Mouse (Mus musculus): ENCODE measurements around the gene 2610528A11Rik. TPM values are rescaled to one million over a fixed set of nuclear protein-coding genes. Genes with fewer than 3 reads are reported as not detected.
"Not testable (repeated sequence)": the region's sequence is repeated elsewhere in the genome, so short reads cannot be mapped to it uniquely, and the experiment has no call there.

Gene 2610528A11Rik
- not detected in 2 replicates for polyA plus RNA-seq (2015; fragmentation: Nextera tagmentation; extraction: Ambion mirVana)

DNA sequence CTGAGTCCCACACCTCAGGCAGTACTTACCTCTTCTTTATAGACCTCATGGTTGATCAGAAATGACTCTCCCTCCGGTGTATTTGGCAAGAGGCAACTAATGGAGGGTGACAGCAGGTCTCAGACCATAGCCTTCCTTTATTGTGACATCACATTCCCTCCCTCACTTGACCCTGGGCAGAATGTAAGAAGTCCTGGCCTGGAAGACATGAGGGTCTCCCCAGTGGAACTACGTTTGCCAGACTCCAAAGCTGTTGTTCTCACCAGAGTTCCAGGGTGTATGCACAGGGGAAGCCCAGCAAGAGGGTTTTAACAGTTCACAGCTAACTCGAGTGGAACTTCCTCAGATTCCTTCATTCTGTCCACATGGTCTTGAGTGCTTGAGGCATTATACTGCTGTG is at the start of gene 2610528A11Rik:
Gene 2610528A11Rik, minus strand, starts transcription at position 101 of the 400 bp plus-strand sequence.
- Histone ChIP-seq H3K27ac (ENCODE audit: low read length) (no peak within 1 kb of the TSS), H3K4me3 (ENCODE audit: low read depth, low read length) (no peak within 1 kb of the TSS), H3K27me3 (ENCODE audit: control insufficient read depth, insufficient read depth, low read depth, low read length) (no peaks in the 10 kb centered on the region), H3K9ac (ENCODE audit: low read depth, low read length) (no peak within 1 kb of the TSS), H3K4me2 (ENCODE audit: low read length) (no peak within 1 kb of the TSS), H3K4me1 (ENCODE audit: control insufficient read depth, insufficient read depth, low read length) (no peaks in the 10 kb centered on the region), H3K9me3 (replicated peaks; ENCODE audit: control insufficient read depth, low read length, poor library complexity, severe bottlenecking) (no peaks in the 10 kb centered on the region), H3K36me3 (ENCODE audit: control insufficient read depth, insufficient read depth, low read length) (peaks cover 3% of the 10 kb centered on the region; the same call in 1 of the 2 replicates)
- WGBS, result 72% methylated on average over 3 of the region's 3 CpGs
- no peak for ATAC-seq

DNA sequence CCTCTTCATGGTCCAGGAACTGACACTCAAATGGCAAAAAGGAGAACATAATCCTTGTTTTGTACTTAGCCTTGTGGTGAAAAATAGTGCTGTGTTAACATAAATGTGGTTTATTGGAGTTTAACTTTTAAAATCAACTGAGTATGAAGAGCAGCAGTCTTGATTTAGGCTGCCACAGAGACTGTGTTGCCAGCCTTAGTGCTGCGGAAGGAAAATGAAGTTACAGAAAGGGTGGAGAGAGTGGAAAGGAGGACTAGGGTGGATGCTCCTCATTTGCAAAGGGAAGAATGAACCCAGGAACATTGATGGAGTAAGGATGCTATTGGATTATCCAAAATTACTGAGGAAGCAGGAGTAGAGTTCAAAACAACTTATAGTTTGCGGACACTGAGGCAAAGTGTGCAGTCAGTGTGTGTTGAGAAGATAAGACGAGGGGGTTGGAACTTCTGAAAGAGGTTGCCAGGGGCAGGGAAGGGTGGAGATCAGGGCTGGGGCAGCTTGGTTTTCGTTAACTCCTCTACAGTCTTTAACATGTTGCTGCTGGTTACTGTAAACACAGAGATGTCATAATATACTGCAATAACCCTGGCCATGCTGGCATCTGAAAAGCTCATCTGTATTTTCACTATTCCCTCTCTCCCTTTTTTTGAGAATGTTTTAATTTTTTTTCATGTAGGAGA is 49.6 kb upstream of the 2610528A11Rik start:
- 87% methylated on average over 4 of the region's 4 CpGs for WGBS
- no peak for ATAC-seq

DNA sequence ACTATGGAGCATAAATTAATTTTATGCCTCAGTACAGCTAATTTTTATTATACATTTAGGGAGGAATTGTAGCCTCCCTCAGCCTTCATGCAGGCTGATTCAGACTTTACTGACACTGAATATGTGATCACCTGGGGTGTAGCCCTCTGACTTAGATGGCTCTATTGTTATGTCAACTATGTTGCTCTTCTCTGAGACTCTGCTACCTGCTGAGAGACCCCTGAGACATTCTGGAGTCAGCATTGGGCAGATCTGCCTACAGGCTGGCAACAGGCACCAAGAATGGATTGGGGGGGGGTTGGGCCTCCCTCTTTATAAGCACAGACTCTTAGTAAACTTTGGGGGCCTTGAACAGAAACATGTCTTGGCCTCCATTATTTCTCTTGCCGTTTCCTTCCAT is 40.6 kb upstream of the 2610528A11Rik start:
- WGBS, result 89% methylated on average over 1 of the region's 1 CpGs
- Histone ChIP-seq H3K9me3 (replicated peaks; ENCODE audit: control insufficient read depth, low read length, poor library complexity, severe bottlenecking) (peaks cover 6% of the 10 kb centered on the region; the same call in 1 of the 2 replicates), H3K36me3 (ENCODE audit: control insufficient read depth, insufficient read depth, low read length) (no peaks in the 10 kb centered on the region), H3K9ac (ENCODE audit: low read depth, low read length) (no peak overlapping the region), H3K27ac (ENCODE audit: low read length) (no peak overlapping the region), H3K4me2 (ENCODE audit: low read length) (no peak overlapping the region), H3K4me3 (ENCODE audit: low read depth, low read length) (no peak overlapping the region), H3K4me1 (ENCODE audit: control insufficient read depth, insufficient read depth, low read length) (no peaks in the 10 kb centered on the region), H3K27me3 (ENCODE audit: control insufficient read depth, insufficient read depth, low read depth, low read length) (no peaks in the 10 kb centered on the region)
- ATAC-seq, result no peak

More for the DNA sequence above, 49.6 kb upstream of the 2610528A11Rik start:
- Histone ChIP-seq H3K27ac (ENCODE audit: low read length) (no peak overlapping the region), H3K4me1 (ENCODE audit: control insufficient read depth, insufficient read depth, low read length) (no peaks in the 10 kb centered on the region), H3K9ac (ENCODE audit: low read depth, low read length) (no peak overlapping the region), H3K4me3 (ENCODE audit: low read depth, low read length) (no peak overlapping the region), H3K9me3 (replicated peaks; ENCODE audit: control insufficient read depth, low read length, poor library complexity, severe bottlenecking) (no peaks in the 10 kb centered on the region), H3K36me3 (ENCODE audit: control insufficient read depth, insufficient read depth, low read length) (no peaks in the 10 kb centered on the region), H3K27me3 (ENCODE audit: control insufficient read depth, insufficient read depth, low read depth, low read length) (no peaks in the 10 kb centered on the region), H3K4me2 (ENCODE audit: low read length) (no peak overlapping the region)

DNA sequence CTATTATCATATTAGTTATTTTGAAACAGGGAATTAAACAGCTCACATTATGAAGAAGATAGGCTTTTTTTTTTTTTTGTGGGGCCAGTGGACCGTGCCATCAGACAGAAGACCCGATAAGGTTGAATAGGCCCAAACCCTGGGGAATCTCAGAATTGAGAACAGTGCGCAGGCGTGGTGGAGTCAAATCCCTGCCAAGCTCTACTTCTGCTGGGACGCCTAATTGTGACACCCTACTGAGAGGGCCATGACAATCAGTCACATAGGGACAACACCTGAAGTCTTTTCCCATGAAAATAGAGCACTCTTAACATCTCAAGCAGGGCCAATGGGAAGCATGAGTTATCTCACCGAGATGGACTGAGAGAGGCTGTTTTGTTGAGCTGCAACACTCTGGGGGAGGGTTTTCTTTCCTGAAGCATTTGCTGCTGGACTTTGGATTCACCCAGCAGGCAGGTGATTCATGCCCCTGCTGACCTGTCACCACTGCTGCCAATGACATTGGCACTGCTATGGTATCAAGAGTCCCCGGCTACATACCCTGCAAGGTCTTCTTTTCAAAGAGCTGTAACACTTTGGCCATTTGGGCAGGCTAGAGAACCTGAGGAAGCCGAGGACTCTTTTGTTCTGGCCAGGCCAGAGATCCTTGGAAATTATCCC is 25.4 kb upstream of the 2610528A11Rik start:
- Histone ChIP-seq H3K4me2 (ENCODE audit: low read length) (no peak overlapping the region), H3K9ac (ENCODE audit: low read depth, low read length) (no peak overlapping the region), H3K9me3 (replicated peaks; ENCODE audit: control insufficient read depth, low read length, poor library complexity, severe bottlenecking) (no peaks in the 10 kb centered on the region), H3K36me3 (ENCODE audit: control insufficient read depth, insufficient read depth, low read length) (no peaks in the 10 kb centered on the region), H3K4me1 (ENCODE audit: control insufficient read depth, insufficient read depth, low read length) (peaks cover 3% of the 10 kb centered on the region), H3K27me3 (ENCODE audit: control insufficient read depth, insufficient read depth, low read depth, low read length) (no peaks in the 10 kb centered on the region), H3K27ac (ENCODE audit: low read length) (no peak overlapping the region), H3K4me3 (ENCODE audit: low read depth, low read length) (no peak overlapping the region)
- no peak for ATAC-seq
- 54% methylated on average over 8 of the region's 8 CpGs for WGBS

DNA sequence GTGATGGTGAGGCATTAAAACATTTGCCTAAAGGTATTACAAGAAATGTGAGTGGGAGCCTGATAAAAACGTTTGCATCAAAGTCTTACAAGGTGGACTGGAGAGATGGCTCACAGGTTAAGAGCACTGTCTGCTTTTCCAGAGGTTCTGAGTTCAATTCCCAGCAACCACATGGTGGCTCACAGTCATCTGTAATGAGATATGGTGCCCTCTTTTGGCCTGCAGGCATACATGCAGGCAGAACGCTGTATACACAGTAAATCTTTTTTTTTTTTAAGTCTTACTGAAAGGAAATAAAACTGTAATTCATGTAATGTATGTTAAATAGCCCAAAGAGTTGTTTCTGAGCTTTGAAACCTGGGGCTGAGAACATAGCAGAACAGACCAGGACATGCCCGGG is 23.8 kb upstream of the 2610528A11Rik start:
- not testable (repeated sequence) for H3K4me2 ChIP-seq (ENCODE audit: low read length); H3K36me3 ChIP-seq (ENCODE audit: control insufficient read depth, insufficient read depth, low read length); H3K9me3 ChIP-seq (replicated peaks; ENCODE audit: control insufficient read depth, low read length, poor library complexity, severe bottlenecking); H3K9ac ChIP-seq (ENCODE audit: low read depth, low read length); ATAC-seq; H3K27ac ChIP-seq (ENCODE audit: low read length); H3K27me3 ChIP-seq (ENCODE audit: control insufficient read depth, insufficient read depth, low read depth, low read length); H3K4me3 ChIP-seq (ENCODE audit: low read depth, low read length); H3K4me1 ChIP-seq (ENCODE audit: control insufficient read depth, insufficient read depth, low read length)
- 81% methylated on average over 2 of the region's 3 CpGs for WGBS

DNA sequence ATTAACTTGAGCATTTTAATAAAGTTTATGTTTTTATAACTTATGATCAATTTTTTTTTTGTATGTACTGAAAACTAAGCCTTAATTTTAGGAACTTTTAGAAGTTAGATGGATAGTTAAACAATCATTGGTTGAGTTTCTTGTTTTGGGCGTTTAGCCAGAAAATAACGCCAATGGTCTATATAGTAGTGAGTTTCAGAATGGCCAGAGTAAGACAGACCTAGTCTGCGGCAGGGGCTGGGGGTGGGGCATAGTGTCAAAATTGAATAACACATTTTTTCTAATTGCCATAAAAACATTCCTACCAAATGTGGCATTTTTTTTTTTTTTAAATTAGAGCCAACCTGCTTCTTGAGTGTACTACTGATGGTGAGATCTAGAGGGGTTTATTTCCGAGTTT is 22.3 kb upstream of the 2610528A11Rik start:
- Histone ChIP-seq H3K9ac (ENCODE audit: low read depth, low read length) (no peak overlapping the region), H3K27ac (ENCODE audit: low read length) (no peak overlapping the region), H3K4me1 (ENCODE audit: control insufficient read depth, insufficient read depth, low read length) (peaks cover 9% of the 10 kb centered on the region), H3K4me3 (ENCODE audit: low read depth, low read length) (no peak overlapping the region), H3K27me3 (ENCODE audit: control insufficient read depth, insufficient read depth, low read depth, low read length) (no peaks in the 10 kb centered on the region), H3K36me3 (ENCODE audit: control insufficient read depth, insufficient read depth, low read length) (no peaks in the 10 kb centered on the region; the same call in 1 of the 2 replicates), H3K4me2 (ENCODE audit: low read length) (no peak overlapping the region), H3K9me3 (replicated peaks; ENCODE audit: control insufficient read depth, low read length, poor library complexity, severe bottlenecking) (no peaks in the 10 kb centered on the region)
- 83% methylated on average over 4 of the region's 4 CpGs for WGBS
- ATAC-seq, result no peak

DNA sequence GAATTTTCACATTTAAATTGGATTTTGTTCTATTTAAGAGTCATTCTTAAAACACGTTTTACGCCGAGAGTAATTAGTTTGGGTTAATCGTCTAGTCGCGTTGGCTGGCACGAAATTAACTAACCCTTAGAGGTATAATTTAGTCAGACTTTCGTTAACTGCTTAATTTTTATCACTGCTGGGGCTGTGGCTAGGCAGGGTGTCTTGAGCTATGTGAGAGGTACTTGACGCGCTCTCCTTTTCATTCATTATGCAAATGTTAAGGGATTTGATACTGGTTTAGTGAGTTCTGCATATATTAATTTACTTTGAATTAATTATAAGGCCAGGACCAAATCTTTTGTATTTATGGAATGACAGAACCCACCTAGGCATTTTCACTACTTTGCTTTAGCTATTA is 21.8 kb upstream of the 2610528A11Rik start:
- Histone ChIP-seq H3K9ac (ENCODE audit: low read depth, low read length) (peak overlapping the region; percentile 67), H3K9me3 (replicated peaks; ENCODE audit: control insufficient read depth, low read length, poor library complexity, severe bottlenecking) (no peaks in the 10 kb centered on the region), H3K27me3 (ENCODE audit: control insufficient read depth, insufficient read depth, low read depth, low read length) (no peaks in the 10 kb centered on the region), H3K4me2 (ENCODE audit: low read length) (peak overlapping the region; percentile 79), H3K4me1 (ENCODE audit: control insufficient read depth, insufficient read depth, low read length) (peaks cover 9% of the 10 kb centered on the region), H3K36me3 (ENCODE audit: control insufficient read depth, insufficient read depth, low read length) (peaks cover 2% of the 10 kb centered on the region; the same call in 1 of the 2 replicates), H3K27ac (ENCODE audit: low read length) (peak overlapping the region; percentile 71), H3K4me3 (ENCODE audit: low read depth, low read length) (peak overlapping the region; percentile 97)
- under 1% methylated on average over 10 of the region's 10 CpGs for WGBS
- ATAC-seq, result peak; percentile 64

DNA sequence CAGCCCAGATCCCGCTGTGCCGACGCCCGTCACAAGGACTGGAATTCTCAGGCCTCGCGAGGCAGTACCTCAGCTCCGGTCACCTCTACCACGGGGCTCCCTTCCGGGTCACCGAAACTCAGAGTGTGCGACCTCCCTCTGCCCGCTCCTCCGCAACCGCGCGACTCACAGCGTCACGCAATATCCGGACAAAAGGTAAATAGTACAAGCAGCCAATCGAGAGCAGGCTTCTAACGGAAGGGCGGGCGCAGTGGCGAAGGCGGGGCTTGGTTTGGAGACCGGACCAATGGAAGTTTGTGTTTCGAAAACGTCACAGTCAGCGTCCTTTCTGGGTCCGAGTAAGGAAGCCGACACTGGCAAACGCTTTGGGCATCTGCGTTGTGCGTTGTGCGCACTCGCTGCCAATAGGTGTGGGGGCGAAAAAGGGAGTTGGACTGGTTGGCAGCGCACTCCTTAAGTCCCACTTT is 21.3 kb upstream of the 2610528A11Rik start, which contains the start of gene Ghitm:
Gene Ghitm, minus strand, starts transcription at position 146 of the 467 bp plus-strand sequence.
- under 1% methylated on average over 38 of the region's 38 CpGs for WGBS
- peaks cover 9% of the 10 kb centered on the region for H3K4me1 ChIP-seq (ENCODE audit: control insufficient read depth, insufficient read depth, low read length)
- H3K9ac ChIP-seq (ENCODE audit: low read depth, low read length), result peak within 1 kb of the TSS; percentile 92
- peaks cover 2% of the 10 kb centered on the region; the same call in 1 of the 2 replicates for H3K36me3 ChIP-seq (ENCODE audit: control insufficient read depth, insufficient read depth, low read length)
- H3K4me2 ChIP-seq (ENCODE audit: low read length), result peak within 1 kb of the TSS; percentile 79
- no peaks in the 10 kb centered on the region for H3K9me3 ChIP-seq (replicated peaks; ENCODE audit: control insufficient read depth, low read length, poor library complexity, severe bottlenecking)
- H3K4me3 ChIP-seq (ENCODE audit: low read depth, low read length), result peak within 1 kb of the TSS; percentile 97
- H3K27ac ChIP-seq (ENCODE audit: low read length), result peak within 1 kb of the TSS; percentile 84
- ATAC-seq, result peak; percentile 99
- H3K27me3 ChIP-seq (ENCODE audit: control insufficient read depth, insufficient read depth, low read depth, low read length), result no peaks in the 10 kb centered on the region
